ENCODE assay signal across 8 mouse cellular contexts in genomic region chr6:30401308-30402015, GRCm38 (mm10). TPM values are rescaled to one million over a fixed set of nuclear protein-coding genes. Genes with fewer than 3 reads are reported as not detected.
DNase-seq lines count a peak whose midpoint lies in the region; ATAC-seq and TF ChIP-seq lines count a peak whose summit lies in the region.

Gene Klhdc10 (plus strand): TSS chr6:30401868.

- peaks cover 14% of the 10 kb centered on the region for H3K79me2 ChIP-seq in CH12.LX (replicated peaks; ENCODE audit: control insufficient read depth, extremely low read depth, insufficient read depth, poor library complexity, severe bottlenecking)

- H3K4me2 ChIP-seq in CH12.LX (ENCODE audit: insufficient read depth, low read depth, poor library complexity, severe bottlenecking) = peak within 1 kb of the TSS; percentile 67
- H3K4me2 ChIP-seq in forebrain, embryonic 11.5 days (ENCODE audit: low read depth, low read length, severe bottlenecking) = peak within 1 kb of the TSS; percentile 63
- H3K4me2 ChIP-seq in heart, embryonic 16.5 days (ENCODE audit: low read depth, low read length) = peak within 1 kb of the TSS; percentile 73
- H3K4me2 ChIP-seq in liver, embryonic 15.5 days = peak within 1 kb of the TSS; percentile 87
- peak within 1 kb of the TSS; percentile 65 for H3K4me2 ChIP-seq in neural tube, embryonic 12.5 days (replicated peaks)

- WGBS in forebrain, embryonic 11.5 days = 0% methylated on average over 41 of the region's 41 CpGs
- WGBS in heart, embryonic 16.5 days = under 1% methylated on average over 40 of the region's 41 CpGs
- WGBS in liver, embryonic 15.5 days (ENCODE audit: insufficient replicate concordance) = under 1% methylated on average over 41 of the region's 41 CpGs
- under 1% methylated on average over 41 of the region's 41 CpGs for WGBS in neural tube, embryonic 12.5 days

- H3K4me1 ChIP-seq in CH12.LX (ENCODE audit: control insufficient read depth in 1 of 2, insufficient read depth in 2 of 2) = peaks cover 3 to 20% of the 10 kb centered on the region in 2 experiments; a peak in 3 of 4 replicates
- peaks cover 3% of the 10 kb centered on the region; the same call in 1 of the 2 replicates for H3K4me1 ChIP-seq in forebrain, embryonic 11.5 days (replicated peaks; ENCODE audit: control insufficient read depth, insufficient read depth, low read length)
- peaks cover 12% of the 10 kb centered on the region for H3K4me1 ChIP-seq in heart, embryonic 16.5 days (ENCODE audit: control insufficient read depth, insufficient read depth, low read length)
- H3K4me1 ChIP-seq in liver, embryonic 15.5 days (replicated peaks) = peaks cover 20% of the 10 kb centered on the region
- H3K4me1 ChIP-seq in neural tube, embryonic 12.5 days = peaks cover 4% of the 10 kb centered on the region; the same call in 1 of the 2 replicates

- peak within 1 kb of the TSS; percentile 51 for H3K27ac ChIP-seq in CH12.LX (ENCODE audit: insufficient read depth, low read depth)
- peak within 1 kb of the TSS; percentile 89 for H3K27ac ChIP-seq in forebrain, embryonic 11.5 days (ENCODE audit: low read depth, low read length)
- H3K27ac ChIP-seq in heart, embryonic 16.5 days (ENCODE audit: low read length) = peak within 1 kb of the TSS; percentile 95
- peak within 1 kb of the TSS; percentile 89 for H3K27ac ChIP-seq in liver, embryonic 15.5 days (replicated peaks)
- H3K27ac ChIP-seq in neural tube, embryonic 12.5 days = peak within 1 kb of the TSS; percentile 92

- H3K4me3 ChIP-seq in CH12.LX (replicated peaks in 1 of 3; ENCODE audit: low read depth in 2 of 3, low read length in 2 of 3, poor library complexity in 1 of 3) = peak within 1 kb of the TSS; percentile 85 to 89 (median 88)
- H3K4me3 ChIP-seq in forebrain, embryonic 11.5 days (ENCODE audit: low read depth, low read length) = peak within 1 kb of the TSS; percentile 98
- H3K4me3 ChIP-seq in heart, embryonic 16.5 days (ENCODE audit: low read length) = peak within 1 kb of the TSS; percentile 95
- peak within 1 kb of the TSS; percentile 98 for H3K4me3 ChIP-seq in liver, embryonic 15.5 days (replicated peaks)
- H3K4me3 ChIP-seq in neural tube, embryonic 12.5 days = peak within 1 kb of the TSS; percentile 97

- no peak for TF ChIP-seq CTCF in CH12.LX (conservative IDR thresholded peaks at IDR 0.05 in 1 of 2, IDR thresholded peaks at IDR 0.05 in 1 of 2; ENCODE audit: low read depth in 2 of 2, low read length in 2 of 2)

- dilution Hi-C loops in CH12.LX (cut with MboI; ENCODE audit: extremely low pct_ligation_motif_present, extremely low pct_unique_long_range_greater_than_20kb, low sequenced_read_pairs) = no loop called here

- in situ Hi-C loops in CH12.LX (cut with MboI; ENCODE audit: low pct_ligation_motif_present, low pct_unique_long_range_greater_than_20kb, low sequenced_read_pairs) = loop anchor here (25.0 kb wide), 1 partner anchor 586 kb away; no protein-coding TSS in a partner anchor

- H3K27me3 ChIP-seq in CH12.LX (replicated peaks) = peaks cover 5% of the 10 kb centered on the region
- H3K27me3 ChIP-seq in forebrain, embryonic 11.5 days (ENCODE audit: control insufficient read depth, insufficient read depth, low read length) = no peaks in the 10 kb centered on the region
- no peaks in the 10 kb centered on the region for H3K27me3 ChIP-seq in heart, embryonic 16.5 days (ENCODE audit: control insufficient read depth, insufficient read depth, low read length)
- H3K27me3 ChIP-seq in liver, embryonic 15.5 days = 0 out of 2 replicates have a peak, but pooled peaks cover 4% of the 10 kb centered on the region
- no peaks in the 10 kb centered on the region for H3K27me3 ChIP-seq in neural tube, embryonic 12.5 days (replicated peaks)

- peak; percentile 52; the same call in 1 of the 2 replicates for TF ChIP-seq POLR2A in CH12.LX (IDR thresholded peaks at IDR 0.05; ENCODE audit: low read depth, low read length)

- H3K9ac ChIP-seq in CH12.LX (ENCODE audit: insufficient read depth, low read depth) = peak within 1 kb of the TSS; percentile 62
- H3K9ac ChIP-seq in forebrain, embryonic 11.5 days (ENCODE audit: low read length) = peak within 1 kb of the TSS; percentile 93
- peak within 1 kb of the TSS; percentile 92 for H3K9ac ChIP-seq in heart, embryonic 16.5 days (ENCODE audit: low read length)
- H3K9ac ChIP-seq in liver, embryonic 15.5 days = peak within 1 kb of the TSS; percentile 92
- peak within 1 kb of the TSS; percentile 97 for H3K9ac ChIP-seq in neural tube, embryonic 12.5 days

- peak; percentile 98 for DNase-seq in CH12.LX (ENCODE audit: extremely low read depth)
- peak; percentile 97 for DNase-seq in c-Kit-positive CD71-positive TER-119-negative erythroid progenitor cells, embryonic 14.5 days (ENCODE audit: low read depth)
- peak; percentile 99 for DNase-seq in forebrain, embryonic 11.5 days (ENCODE audit: low spot score)
- DNase-seq in kidney, postnatal 36 days = peak; percentile 98 to 100
- DNase-seq in telencephalon, adult 2 months (ENCODE audit: low read depth, low spot score) = peak; percentile 99

- no peak for TF ChIP-seq EP300 in CH12.LX (IDR thresholded peaks at IDR 0.05; ENCODE audit: low read length)

- H3K9me3 ChIP-seq in CH12.LX (replicated peaks; ENCODE audit: low read length) = no peaks in the 10 kb centered on the region
- no peaks in the 10 kb centered on the region for H3K9me3 ChIP-seq in forebrain, embryonic 11.5 days (ENCODE audit: control insufficient read depth, low read length)
- no peaks in the 10 kb centered on the region for H3K9me3 ChIP-seq in heart, embryonic 16.5 days (replicated peaks; ENCODE audit: control insufficient read depth, low read length)
- no peaks in the 10 kb centered on the region for H3K9me3 ChIP-seq in liver, embryonic 15.5 days (replicated peaks)
- no peaks in the 10 kb centered on the region for H3K9me3 ChIP-seq in neural tube, embryonic 12.5 days

- TF ChIP-seq RAD21 in CH12.LX (IDR thresholded peaks at IDR 0.05; ENCODE audit: low read depth, low read length) = no peak

- ATAC-seq in forebrain, embryonic 11.5 days (replicated peaks; ENCODE audit: low FRiP score) = peak; percentile 100
- peak; percentile 100 for ATAC-seq in heart, embryonic 16.5 days (replicated peaks; ENCODE audit: extremely low read depth, insufficient read depth, low FRiP score)
- peak; percentile 99 for ATAC-seq in liver, embryonic 15.5 days (ENCODE audit: insufficient read depth)
- peak; percentile 100 for ATAC-seq in neural tube, embryonic 12.5 days (ENCODE audit: low FRiP score, low read depth)

- peaks cover 0 to 4% of the 10 kb centered on the region in 2 experiments for H3K36me3 ChIP-seq in CH12.LX (replicated peaks in 1 of 2; ENCODE audit: control insufficient read depth in 1 of 2, insufficient read depth in 1 of 2, low read length in 1 of 2)
- no peaks in the 10 kb centered on the region for H3K36me3 ChIP-seq in forebrain, embryonic 11.5 days (ENCODE audit: control insufficient read depth, insufficient read depth, low read length)
- no peaks in the 10 kb centered on the region for H3K36me3 ChIP-seq in heart, embryonic 16.5 days (ENCODE audit: control insufficient read depth, insufficient read depth)
- H3K36me3 ChIP-seq in liver, embryonic 15.5 days (replicated peaks) = no peaks in the 10 kb centered on the region
- no peaks in the 10 kb centered on the region for H3K36me3 ChIP-seq in neural tube, embryonic 12.5 days

TF ChIP-seq in CH12.LX, 34 proteins besides CTCF, POLR2A, EP300 and RAD21 (continues in another document):
- TF ChIP-seq IRF4 (IDR thresholded peaks at IDR 0.05; ENCODE audit: low read depth, low read length) (peak; percentile 61; the same call in 1 of the 2 replicates), GABPA (IDR thresholded peaks at IDR 0.05; ENCODE audit: insufficient replicate concordance, low read depth, low read length) (no peak; the same call in 1 of the 2 replicates), SMC3 (IDR thresholded peaks at IDR 0.05; ENCODE audit: low read depth, low read length) (no peak), HCFC1 (IDR thresholded peaks at IDR 0.05; ENCODE audit: low read depth, low read length) (peak; percentile 91), ZMIZ1 (IDR thresholded peaks at IDR 0.05; ENCODE audit: low read depth, low read length) (peak; percentile 21; the same call in 1 of the 2 replicates), MXI1 (IDR thresholded peaks at IDR 0.05; ENCODE audit: low read depth, low read length) (peak; percentile 82), NRF1 (IDR thresholded peaks at IDR 0.05; ENCODE audit: low read depth, low read length) (peak; percentile 57), UBTF (IDR thresholded peaks at IDR 0.05; ENCODE audit: low read depth, low read length) (peak; percentile 66; the same call in 1 of the 2 replicates), USF1 (IDR thresholded peaks at IDR 0.05; ENCODE audit: low read depth, low read length) (no peak), NELFE (IDR thresholded peaks at IDR 0.05; ENCODE audit: low read depth, low read length) (peak; percentile 63), E2F4 (IDR thresholded peaks at IDR 0.05; ENCODE audit: insufficient replicate concordance, low read depth, low read length) (no peak), ELF1 (IDR thresholded peaks at IDR 0.05; ENCODE audit: low read depth, low read length) (peak; percentile 70; the same call in 1 of the 2 replicates), BHLHE40 (IDR thresholded peaks at IDR 0.05; ENCODE audit: low read depth, low read length) (no peak), TCF12 (IDR thresholded peaks at IDR 0.05; ENCODE audit: low read depth, low read length) (peak; percentile 69), MEF2A (IDR thresholded peaks at IDR 0.05; ENCODE audit: borderline replicate concordance, low read depth, low read length) (peak; percentile 75), ZC3H11A (IDR thresholded peaks at IDR 0.05; ENCODE audit: low read depth, low read length) (no peak), JUND (conservative IDR thresholded peaks at IDR 0.05; ENCODE audit: low read depth, low read length) (no peak), ZNF384 (IDR thresholded peaks at IDR 0.05; ENCODE audit: low read depth, low read length) (no peak), POLR2AphosphoS2 (IDR thresholded peaks at IDR 0.05; ENCODE audit: low read depth, low read length) (no peak), MAX (IDR thresholded peaks at IDR 0.05; ENCODE audit: low read length) (no peak), CHD1 (IDR thresholded peaks at IDR 0.05; ENCODE audit: low read depth, low read length) (no peak), ETS1 (conservative IDR thresholded peaks at IDR 0.05; ENCODE audit: low read depth, low read length) (no peak), PAX5 (IDR thresholded peaks at IDR 0.05; ENCODE audit: low read length) (no peak)

RNA-seq across cellular contexts. Expression of gene Klhdc10, which starts in this region (rescaled TPM):
- total RNA-seq in CH12.LX (2012; rRNA removed) (30.6 and 37.7 TPM in 2 replicates), CH12.LX (2014; rRNA removed) (22.1 and 26.3 TPM in 2 replicates)
- polyA plus RNA-seq in CH12.LX (2012; ENCODE audit: insufficient read length, low read depth) = 29.6 and 35.8 TPM in 2 replicates
- 33.0 and 37.4 TPM in 2 replicates for polyA plus RNA-seq in forebrain, embryonic 11.5 days (2014; fragmentation: Nextera tagmentation; extraction: Ambion mirVana)
- 16.8 and 19.0 TPM in 2 replicates for polyA plus RNA-seq in heart, embryonic 16.5 days (2015; fragmentation: Nextera tagmentation; extraction: Ambion mirVana)
- 8.2 and 8.3 TPM in 2 replicates for polyA plus RNA-seq in liver, embryonic 15.5 days (2015; fragmentation: Nextera tagmentation; extraction: Ambion mirVana)
- polyA plus RNA-seq in neural tube, embryonic 12.5 days (2016; fragmentation: Nextera tagmentation; extraction: Ambion mirVana) = 36.7 and 42.8 TPM in 2 replicates

Comparison
In these comparisons a context has a peak if more than half of its experiments do, and no peak if none do; other contexts are left out.
1. Peak in every context shown above with its lines: DNase-seq, ATAC-seq, H3K4me3 ChIP-seq and H3K27ac ChIP-seq.